Mouse (Mus musculus): ENCODE measurements around the gene Ccdc42.

Gene Ccdc42

DNA sequence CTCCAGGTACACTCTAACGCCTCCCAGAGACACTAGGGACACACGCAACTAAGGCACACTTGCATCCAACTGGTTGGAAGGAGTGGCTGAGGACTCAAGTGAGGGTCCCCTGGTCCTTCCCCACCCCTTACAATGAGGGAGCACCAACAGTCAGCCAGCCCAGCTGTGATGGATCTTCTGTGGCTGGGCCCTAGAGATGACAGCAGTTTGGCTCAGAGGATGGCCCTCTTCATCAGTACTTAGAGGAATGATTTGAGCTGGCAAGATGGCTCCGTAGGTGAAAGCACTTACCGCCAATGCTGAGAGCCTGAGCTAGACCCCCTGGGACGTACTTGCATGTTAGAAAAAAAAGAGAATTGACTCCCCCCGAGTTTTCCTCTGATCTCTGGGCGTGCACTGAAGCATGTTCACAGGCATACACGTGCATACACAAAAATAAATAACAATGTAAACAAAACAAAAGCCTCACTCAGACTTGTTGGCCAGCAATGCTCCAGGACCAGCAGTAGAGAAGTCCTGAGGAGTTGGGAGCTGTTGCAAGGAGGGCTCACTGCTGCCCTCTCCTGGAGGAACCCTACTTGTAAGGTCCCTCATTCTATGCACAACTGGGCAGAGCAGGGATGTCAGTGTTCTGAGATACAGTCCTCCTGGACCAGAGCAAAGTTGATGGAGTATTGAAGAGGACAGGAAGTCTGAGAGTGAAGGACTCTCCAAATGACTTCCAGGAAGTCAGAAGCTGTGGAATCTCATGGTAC, 2.4 kb downstream of the Ccdc42 start:
- peak; percentile 88 for DNase-seq

GRCm38 (mm10) chr11:68591708-68592107, 4.9 kb downstream of the Ccdc42 start:
- DNase-seq = peak; percentile 27

GRCm38 (mm10) chr11:68593247-68593646, 6.4 kb downstream of the Ccdc42 start:
- no peak for DNase-seq

GRCm38 (mm10) chr11:68597912-68598311, 11.1 kb downstream of the Ccdc42 start:
- DNase-seq = no peak

DNA sequence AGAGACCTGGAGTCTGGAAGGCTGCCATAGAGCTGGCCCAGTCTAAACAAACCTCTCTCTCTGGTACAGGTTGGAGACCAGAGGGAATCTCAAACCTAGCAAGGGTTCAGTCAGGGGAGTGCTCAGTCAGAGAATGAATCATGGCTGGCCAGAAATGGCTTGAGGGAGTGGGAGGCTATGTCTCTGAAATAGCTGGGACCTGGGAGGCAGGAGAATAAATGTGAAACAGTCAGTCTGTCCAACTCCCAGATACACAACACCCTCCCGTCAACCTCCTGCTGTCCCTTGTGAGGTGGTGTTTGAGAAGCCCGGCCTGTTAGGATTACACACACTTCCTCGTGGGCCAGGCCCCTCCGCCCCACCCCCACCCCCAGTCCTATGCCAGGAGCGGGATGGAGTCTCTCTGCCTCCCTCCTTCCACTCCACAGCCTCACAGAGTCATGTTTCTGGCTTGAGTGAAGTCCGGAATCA, 13.8 kb downstream of the Ccdc42 start:
- peak; percentile 24 for DNase-seq

- DNase-seq = no peak
These were observed 14.7 kb downstream of the Ccdc42 start for GRCm38 (mm10) chr11:68601486-68601991.

- DNase-seq = peak; percentile 59
These were observed 15.5 kb downstream of the Ccdc42 start for GRCm38 (mm10) chr11:68602200-68602931.

DNA sequence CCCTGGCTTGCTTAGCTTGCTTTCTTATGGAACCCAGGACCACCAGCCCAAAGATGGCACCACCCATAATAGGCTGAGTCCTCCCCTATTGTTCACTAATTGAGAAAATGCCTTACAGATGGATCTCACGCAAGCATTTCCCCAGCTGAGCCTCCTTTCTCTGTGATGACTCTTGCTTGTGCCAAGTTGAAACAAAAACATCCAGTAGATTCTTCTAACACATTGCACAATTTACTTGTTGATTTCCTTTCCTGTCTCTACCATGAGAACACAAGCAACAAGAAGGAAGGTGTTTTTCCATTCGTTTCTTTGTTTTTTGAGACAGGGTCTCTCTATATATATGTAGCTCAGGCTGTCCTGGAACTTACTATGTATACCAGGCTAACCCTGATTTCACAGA, 20.2 kb downstream of the Ccdc42 start:
- DNase-seq = no peak

GRCm38 (mm10) chr11:68609910-68610566, 23.2 kb downstream of the Ccdc42 start:
- peak; percentile 35 for DNase-seq

DNA sequence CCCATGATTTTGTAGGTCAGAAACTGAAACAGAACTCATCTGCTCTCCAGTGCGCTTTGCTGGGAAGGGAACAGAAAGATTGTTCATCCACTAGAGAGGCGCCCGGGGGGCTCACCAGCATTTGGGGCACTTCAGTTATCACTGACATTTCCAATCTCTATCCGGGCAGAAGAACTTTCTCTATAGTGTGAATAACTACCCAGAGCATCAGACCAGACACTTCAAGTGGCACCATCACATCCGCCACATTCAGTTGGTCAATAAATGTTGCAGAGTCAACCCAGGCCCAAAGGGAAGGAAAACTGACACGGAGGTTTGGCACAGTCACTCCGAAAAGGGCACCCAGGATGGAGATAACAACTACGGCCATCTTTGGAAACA, 23.7 kb downstream of the Ccdc42 start:
- DNase-seq = no peak

- peak; percentile 32 for DNase-seq
These were observed 26.4 kb downstream of the Ccdc42 start for GRCm38 (mm10) chr11:68613071-68613711.

DNA sequence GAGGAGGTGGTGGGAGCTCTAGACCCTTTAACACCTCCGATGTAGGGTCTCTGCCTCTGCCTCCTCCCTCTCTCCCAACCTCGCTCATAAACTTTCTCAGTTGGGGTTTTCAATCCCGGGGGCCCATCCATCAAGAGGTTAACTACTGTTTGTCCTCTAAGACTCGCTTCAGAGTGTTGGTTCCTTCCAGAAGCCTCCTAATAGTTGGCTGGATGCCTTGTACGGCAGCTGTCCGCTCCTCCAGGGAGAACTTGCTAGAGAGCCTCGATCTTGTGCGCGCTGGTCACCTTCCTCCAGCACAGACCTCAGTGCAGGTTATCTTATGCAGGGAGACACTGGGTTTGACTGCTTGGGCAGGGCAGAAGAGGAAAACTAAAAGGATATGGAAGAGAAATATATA, 35.9 kb downstream of the Ccdc42 start:
- DNase-seq = peak; percentile 52

DNA sequence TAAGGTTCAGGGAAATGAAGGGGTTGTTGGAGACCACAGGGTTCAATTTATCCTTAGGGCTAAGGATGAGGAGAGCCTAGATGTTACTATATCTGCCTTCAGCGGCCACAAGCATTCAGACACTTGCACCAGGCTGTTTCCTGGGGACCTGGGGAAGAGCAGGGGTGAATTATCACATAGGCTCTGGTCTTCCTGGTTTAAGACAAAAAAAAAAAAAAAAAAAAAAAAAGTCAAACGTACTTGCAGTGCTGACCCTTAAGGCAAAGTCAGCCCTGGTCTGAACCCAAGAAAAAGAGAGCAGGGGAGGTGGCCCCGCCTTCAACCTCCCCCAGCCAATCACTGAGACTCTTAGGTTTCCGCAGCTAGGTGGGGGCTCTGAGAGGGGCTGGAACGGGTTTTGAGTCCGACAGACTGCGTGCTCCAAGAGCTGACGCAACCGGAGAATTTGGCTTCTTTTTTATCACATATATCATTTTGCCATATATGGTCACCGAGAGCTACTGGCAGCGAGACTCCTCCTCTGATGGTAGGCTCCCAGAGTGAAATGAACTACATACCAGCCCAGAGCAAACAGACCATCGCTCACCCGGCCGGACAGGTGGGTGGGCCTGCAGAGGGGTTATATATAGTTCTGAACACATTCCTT, 36.5 kb downstream of the Ccdc42 start:
- peak; percentile 79 for DNase-seq

DNA sequence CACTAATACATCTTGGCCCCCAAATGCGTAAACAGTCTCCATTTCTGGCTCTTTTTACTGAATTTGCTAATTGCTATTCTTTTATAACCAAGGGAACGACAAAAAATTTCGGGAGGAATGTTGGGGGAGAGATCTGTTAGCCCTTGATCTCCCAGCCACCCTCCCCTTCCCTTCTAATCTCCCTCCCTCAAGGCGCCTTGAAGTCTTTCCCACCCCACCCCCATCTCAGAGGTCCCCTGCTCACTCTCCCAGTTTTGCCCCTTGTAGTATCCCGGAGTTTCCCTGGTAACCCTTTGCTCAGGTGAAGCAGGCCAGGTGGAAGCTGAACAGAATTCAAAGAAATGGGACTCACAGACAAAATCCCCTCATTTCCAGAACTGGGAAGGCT, 37.0 kb downstream of the Ccdc42 start:
- DNase-seq = no peak

DNA sequence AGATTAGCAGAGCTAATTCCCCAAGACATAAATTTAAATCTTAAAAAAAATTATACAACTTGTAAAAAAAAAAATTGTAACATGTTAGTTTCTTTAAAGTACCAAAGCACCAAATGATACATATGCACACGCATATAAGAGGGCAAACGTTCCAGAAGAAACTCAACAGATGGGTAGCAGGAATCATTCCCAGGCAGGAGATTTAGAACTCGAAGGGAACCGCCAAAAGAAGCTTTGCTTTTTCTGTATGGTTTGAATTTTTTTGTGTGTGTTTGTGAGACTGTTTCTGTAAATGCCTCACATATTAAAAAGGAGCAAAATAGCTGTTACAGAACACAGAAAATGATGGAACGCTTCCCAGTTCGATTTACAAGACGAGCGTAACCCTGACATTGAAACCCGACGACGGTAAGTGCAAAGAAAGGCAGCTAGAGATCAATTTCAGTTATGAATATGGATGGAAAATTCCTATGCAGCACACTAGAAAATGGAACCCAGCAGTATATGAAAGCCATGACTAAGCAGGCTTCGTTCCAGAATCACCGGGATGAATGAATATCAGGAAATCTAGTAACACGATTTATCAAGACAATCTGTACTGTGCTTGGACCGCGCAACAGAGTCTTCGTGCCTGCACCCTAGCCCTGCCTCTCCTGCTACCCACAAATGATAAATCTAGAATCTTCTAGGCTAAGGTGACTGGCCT, 44.9 kb downstream of the Ccdc42 start:
- no peak for DNase-seq

- DNase-seq = no peak
These were observed 51.2 kb downstream of the Ccdc42 start for GRCm38 (mm10) chr11:68637861-68638615.

- DNase-seq = no peak
These were observed 54.5 kb downstream of the Ccdc42 start for GRCm38 (mm10) chr11:68641361-68641760.

GRCm38 (mm10) chr11:68644781-68645180, 58.0 kb downstream of the Ccdc42 start:
- DNase-seq = no peak

Data from kidney, postnatal 14 days (tissue).